Mouse (Mus musculus) kidney, embryonic 15.5 days (tissue): ENCODE measurements around the gene Astn1. TPM values are rescaled to one million over a fixed set of nuclear protein-coding genes. Genes with fewer than 3 reads are reported as not detected.
A peak's percentile ranks its signal among the peaks of the same experiment; 100 is the strongest.

Experiments
- ATAC-seq: fragments of 200-750 bp; cut with Nextera tagmentation; replicated peaks from 2 replicates; pipeline ENCODE4 v1.8.0; 2017; ENCODE audit warnings: moderate TSS enrichment; ENCODE audit not compliant: low FRiP score
- H3K27ac ChIP-seq: fragments of 300-500 bp; sonication (generic); 2 replicates; pipeline ENCODE4 v1.5.1; 2015; ENCODE audit warnings: mild to moderate bottlenecking, inconsistent platforms
- H3K27me3 ChIP-seq: fragments of 300-500 bp; sonication (generic); 2 replicates; pipeline ENCODE4 v1.6.1; 2015; ENCODE audit warnings: inconsistent platforms
- H3K36me3 ChIP-seq: fragments of 300-500 bp; sonication (generic); 2 replicates; pipeline ENCODE4 v1.6.1; 2015; ENCODE audit warnings: inconsistent platforms
- H3K4me1 ChIP-seq: fragments of 300-500 bp; sonication (generic); 2 replicates; pipeline ENCODE4 v1.6.1; 2015; ENCODE audit warnings: inconsistent platforms
- H3K4me2 ChIP-seq: fragments of 300-500 bp; sonication (generic); 2 replicates; pipeline ENCODE4 v1.6.1; 2015; ENCODE audit warnings: moderate library complexity, mild to moderate bottlenecking, inconsistent platforms
- H3K4me3 ChIP-seq: fragments of 300-500 bp; sonication (generic); replicated peaks from 2 replicates; pipeline ENCODE4 v1.5.1; 2015; ENCODE audit warnings: mild to moderate bottlenecking, inconsistent platforms
- H3K9ac ChIP-seq: fragments of 300-500 bp; sonication (generic); 2 replicates; pipeline ENCODE4 v1.6.1; 2015; ENCODE audit warnings: mild to moderate bottlenecking, inconsistent platforms
- H3K9me3 ChIP-seq: fragments of 300-500 bp; sonication (generic); replicated peaks from 2 replicates; pipeline ENCODE4 v1.6.1; 2016; ENCODE audit warnings: inconsistent platforms
- WGBS: fragments of 180-500 bp; shearing (Covaris S2); methylation state at CpG from one replicate; pipeline ENCODE4 v1.1.7; 2015; ENCODE audit warnings: mixed read lengths; 5-methylcytosine and 5-hydroxymethylcytosine counted together
- polyA plus RNA-seq: library from polyadenylated mRNA; unstranded; fragments of >200 nt; fragmentation: Nextera tagmentation; extraction: Ambion mirVana; gene quantifications from 2 replicates; pipeline ENCODE4 v1.2.1, GENCODE M21; 2015

Gene Astn1
- 0.93 and 1.2 TPM in 2 replicates for polyA plus RNA-seq

GRCm38 (mm10) chr1:158361964-158362291 is at the start of gene Astn1:
Astn1 (plus strand) TSS chr1:158362273.
- ATAC-seq = 0 out of 2 replicates have a peak, but pooled peaks have one; percentile 2
- Histone ChIP-seq H3K9me3 (no peaks in the 10 kb centered on the region), H3K27me3 (peaks cover 62% of the 10 kb centered on the region), H3K4me1 (peaks cover 10% of the 10 kb centered on the region), H3K4me3 (peak within 1 kb of the TSS; percentile 42), H3K4me2 (peak within 1 kb of the TSS; percentile 74), H3K9ac (peak within 1 kb of the TSS; percentile 46), H3K27ac (no peak within 1 kb of the TSS), H3K36me3 (no peaks in the 10 kb centered on the region)
- 0% methylated on average over 2 of the region's 2 CpGs for WGBS

GRCm38 (mm10) chr1:158323325-158323724 is 38.7 kb upstream of the Astn1 start:
- ATAC-seq = no peak
- Histone ChIP-seq H3K36me3 (no peaks in the 10 kb centered on the region), H3K9ac (no peak overlapping the region)

GRCm38 (mm10) chr1:158328126-158328525 is 33.9 kb upstream of the Astn1 start:
- no peaks in the 10 kb centered on the region for H3K27me3 ChIP-seq
- WGBS = 87% methylated on average over 5 of the region's 5 CpGs

More at GRCm38 (mm10) chr1:158323325-158323724, 38.7 kb upstream of the Astn1 start:
- H3K4me3 ChIP-seq = no peak overlapping the region
- no peak overlapping the region for H3K27ac ChIP-seq
- no peaks in the 10 kb centered on the region for H3K9me3 ChIP-seq
- H3K4me2 ChIP-seq = no peak overlapping the region
- no peaks in the 10 kb centered on the region for H3K27me3 ChIP-seq
- WGBS = 79% methylated on average over 6 of the region's 6 CpGs
- no peaks in the 10 kb centered on the region for H3K4me1 ChIP-seq

GRCm38 (mm10) chr1:158328839-158329238 is 33.2 kb upstream of the Astn1 start:
- no peak overlapping the region for H3K9ac ChIP-seq
- no peaks in the 10 kb centered on the region for H3K27me3 ChIP-seq
- H3K36me3 ChIP-seq = no peaks in the 10 kb centered on the region
- H3K4me3 ChIP-seq = no peak overlapping the region
- H3K27ac ChIP-seq = no peak overlapping the region
- ATAC-seq = no peak
- no peak overlapping the region for H3K4me2 ChIP-seq
- H3K4me1 ChIP-seq = no peaks in the 10 kb centered on the region
- 86% methylated on average over 2 of the region's 2 CpGs for WGBS
- H3K9me3 ChIP-seq = no peaks in the 10 kb centered on the region

More at GRCm38 (mm10) chr1:158328126-158328525, 33.9 kb upstream of the Astn1 start:
- H3K4me2 ChIP-seq = no peak overlapping the region
- no peak for ATAC-seq
- H3K4me3 ChIP-seq = no peak overlapping the region
- H3K4me1 ChIP-seq = no peaks in the 10 kb centered on the region
- no peaks in the 10 kb centered on the region for H3K9me3 ChIP-seq
- no peak overlapping the region for H3K27ac ChIP-seq
- no peak overlapping the region for H3K9ac ChIP-seq
- H3K36me3 ChIP-seq = no peaks in the 10 kb centered on the region

GRCm38 (mm10) chr1:158343243-158343714 is 18.8 kb upstream of the Astn1 start:
- Histone ChIP-seq H3K4me3 (no peak overlapping the region), H3K9ac (no peak overlapping the region), H3K36me3 (no peaks in the 10 kb centered on the region), H3K27ac (no peak overlapping the region), H3K27me3 (no peaks in the 10 kb centered on the region), H3K9me3 (no peaks in the 10 kb centered on the region), H3K4me2 (no peak overlapping the region), H3K4me1 (no peaks in the 10 kb centered on the region)
- peak; percentile 46; the same call in 1 of the 2 replicates for ATAC-seq
- WGBS = 50% methylated on average over 6 of the region's 6 CpGs

GRCm38 (mm10) chr1:158353656-158354371 is 8.3 kb upstream of the Astn1 start:
- H3K9ac ChIP-seq = no peak overlapping the region
- H3K4me1 ChIP-seq = peaks cover 13% of the 10 kb centered on the region
- H3K9me3 ChIP-seq = no peaks in the 10 kb centered on the region
- H3K27me3 ChIP-seq = peaks cover 62% of the 10 kb centered on the region
- H3K4me2 ChIP-seq = no peak overlapping the region
- WGBS = 74% methylated on average over 5 of the region's 5 CpGs
- ATAC-seq = no peak
- H3K27ac ChIP-seq = no peak overlapping the region
- H3K36me3 ChIP-seq = no peaks in the 10 kb centered on the region
- no peak overlapping the region for H3K4me3 ChIP-seq

- Histone ChIP-seq H3K9me3 (no peaks in the 10 kb centered on the region), H3K4me2 (peak overlapping the region; percentile 79), H3K9ac (peak overlapping the region; percentile 14; the same call in 1 of the 2 replicates), H3K4me3 (peak overlapping the region; percentile 54), H3K36me3 (no peaks in the 10 kb centered on the region), H3K27ac (no peak overlapping the region), H3K27me3 (peaks cover 75% of the 10 kb centered on the region), H3K4me1 (peaks cover 13% of the 10 kb centered on the region)
- ATAC-seq = peak; percentile 19; the same call in 1 of the 2 replicates
- WGBS = 9% methylated on average over 28 of the region's 28 CpGs
Observed at GRCm38 (mm10) chr1:158355177-158356050, 6.7 kb upstream of the Astn1 start.

GRCm38 (mm10) chr1:158356051-158356461 is 6.0 kb upstream of the Astn1 start, which contains the start of gene Brinp2:
Brinp2 (minus strand) TSS chr1:158356326.
- H3K27me3 ChIP-seq = peaks cover 80% of the 10 kb centered on the region
- no peaks in the 10 kb centered on the region for H3K36me3 ChIP-seq
- WGBS = 0% methylated on average over 30 of the region's 30 CpGs
- peak within 1 kb of the TSS; percentile 54 for H3K4me3 ChIP-seq
- peak within 1 kb of the TSS; percentile 79 for H3K4me2 ChIP-seq
- no peaks in the 10 kb centered on the region for H3K9me3 ChIP-seq
- peaks cover 13% of the 10 kb centered on the region for H3K4me1 ChIP-seq
- peak within 1 kb of the TSS; percentile 14; the same call in 1 of the 2 replicates for H3K9ac ChIP-seq
- no peak within 1 kb of the TSS for H3K27ac ChIP-seq
- peak; percentile 99 for ATAC-seq

- no peaks in the 10 kb centered on the region for H3K9me3 ChIP-seq
- peak overlapping the region; percentile 74 for H3K4me2 ChIP-seq
- under 1% methylated on average over 31 of the region's 37 CpGs for WGBS
- H3K4me1 ChIP-seq = peaks cover 10% of the 10 kb centered on the region
- H3K36me3 ChIP-seq = no peaks in the 10 kb centered on the region
- H3K27me3 ChIP-seq = peaks cover 56% of the 10 kb centered on the region
- H3K27ac ChIP-seq = no peak overlapping the region
- peak overlapping the region; percentile 46 for H3K9ac ChIP-seq
- H3K4me3 ChIP-seq = peak overlapping the region; percentile 42
- ATAC-seq = peak; percentile 73
Observed at GRCm38 (mm10) chr1:158362292-158363101, 424 bp downstream of the Astn1 start.

- no peak for ATAC-seq
- H3K4me3 ChIP-seq = no peak overlapping the region
- H3K9me3 ChIP-seq = no peaks in the 10 kb centered on the region
- no peak overlapping the region for H3K27ac ChIP-seq
- H3K4me1 ChIP-seq = peaks cover 10% of the 10 kb centered on the region
- 63% methylated on average over 1 of the region's 1 CpGs for WGBS
- H3K36me3 ChIP-seq = no peaks in the 10 kb centered on the region
- H3K27me3 ChIP-seq = peaks cover 43% of the 10 kb centered on the region
- H3K4me2 ChIP-seq = no peak overlapping the region
- H3K9ac ChIP-seq = no peak overlapping the region
Observed at GRCm38 (mm10) chr1:158364461-158364860, 2.4 kb downstream of the Astn1 start.

GRCm38 (mm10) chr1:158382277-158382676 is 20.2 kb downstream of the Astn1 start:
- H3K27ac ChIP-seq = no peak overlapping the region
- no peak overlapping the region for H3K9ac ChIP-seq
- H3K9me3 ChIP-seq = no peaks in the 10 kb centered on the region
- ATAC-seq = no peak
- no peak overlapping the region for H3K4me2 ChIP-seq
- 42% methylated on average over 6 of the region's 6 CpGs for WGBS
- H3K4me1 ChIP-seq = no peaks in the 10 kb centered on the region
- H3K36me3 ChIP-seq = no peaks in the 10 kb centered on the region
- no peak overlapping the region for H3K4me3 ChIP-seq
- no peaks in the 10 kb centered on the region for H3K27me3 ChIP-seq
